Mouse (Mus musculus): Measurements from ENCODE around the gene Wdr31.

Wdr31 gene

DNA sequence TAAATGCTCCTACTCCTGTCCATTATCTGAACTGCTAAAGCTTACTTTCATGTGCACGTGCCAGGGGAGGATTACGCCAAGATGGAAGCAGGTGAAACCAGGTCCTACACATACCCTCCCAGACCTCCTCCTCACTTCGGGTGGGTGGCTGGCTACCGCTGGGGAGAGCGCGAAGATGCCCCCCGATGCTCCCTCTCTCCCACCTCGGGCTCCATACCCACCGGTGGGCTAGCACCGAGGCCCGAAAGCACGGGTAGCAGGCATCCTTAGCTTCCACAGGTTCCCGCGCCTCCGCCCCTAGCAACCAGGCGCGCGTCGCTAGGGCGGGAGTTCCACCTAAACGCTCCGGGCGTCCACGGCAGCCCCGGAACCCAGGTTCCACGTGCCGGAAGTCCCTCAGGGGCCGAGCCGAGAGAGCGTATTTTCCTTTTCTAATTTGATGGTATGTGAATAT is at the start of gene Wdr31:
Wdr31 (minus strand) TSS at position 299 of the 454 bp plus-strand sequence.
- peaks cover 14% of the 10 kb centered on the region for H3K4me1 ChIP-seq (replicated peaks; ENCODE audit: low read depth, low read length)
- H3K9me3 ChIP-seq (ENCODE audit: low read length), result peaks cover 14% of the 10 kb centered on the region
- peaks cover 26% of the 10 kb centered on the region for H3K36me3 ChIP-seq (ENCODE audit: insufficient read depth, low read length)
- H3K27me3 ChIP-seq (ENCODE audit: insufficient read depth, low read length), result no peaks in the 10 kb centered on the region
- H3K4me3 ChIP-seq (replicated peaks; ENCODE audit: low read length), result peak within 1 kb of the TSS; percentile 87
- no peak for TF ChIP-seq CTCF (conservative IDR thresholded peaks at IDR 0.05; ENCODE audit: low read length)
- no peak for TF ChIP-seq POU5F1 (IDR thresholded peaks at IDR 0.05; ENCODE audit: borderline replicate concordance, low read length)
- no peak for TF ChIP-seq NANOG (IDR thresholded peaks at IDR 0.05; ENCODE audit: borderline replicate concordance, low read length)

DNA sequence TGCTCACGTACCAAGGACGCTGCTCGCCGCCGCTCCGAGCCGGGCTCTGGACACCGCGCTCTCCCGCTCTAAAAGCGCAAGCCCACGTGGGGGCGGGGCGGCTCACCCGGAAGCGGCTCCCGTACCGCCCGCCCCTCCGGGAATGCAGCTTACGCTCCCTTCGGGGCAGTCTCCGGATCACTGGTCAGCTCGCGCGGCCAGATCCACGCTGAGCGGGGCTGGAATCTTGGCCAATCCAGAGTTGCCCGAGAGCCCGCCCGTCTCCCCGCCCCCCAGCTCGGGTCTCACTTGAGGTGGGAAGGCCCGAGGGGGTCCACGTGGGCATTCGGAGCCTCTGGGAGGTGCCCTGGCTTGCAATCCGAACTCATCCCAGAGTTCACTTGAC is 49.1 kb upstream of the Wdr31 start, which contains the start of gene Alad:
Alad (minus strand) TSS at position 70 of the 385 bp plus-strand sequence.
- peak within 1 kb of the TSS; percentile 88 for H3K4me3 ChIP-seq (replicated peaks; ENCODE audit: low read length)
- TF ChIP-seq POU5F1 (IDR thresholded peaks at IDR 0.05; ENCODE audit: borderline replicate concordance, low read length) (no peak), CTCF (conservative IDR thresholded peaks at IDR 0.05; ENCODE audit: low read length) (no peak), NANOG (IDR thresholded peaks at IDR 0.05; ENCODE audit: borderline replicate concordance, low read length) (no peak)
- H3K27me3 ChIP-seq (ENCODE audit: insufficient read depth, low read length), result peaks cover 4% of the 10 kb centered on the region; the same call in 1 of the 2 replicates
- H3K36me3 ChIP-seq (ENCODE audit: insufficient read depth, low read length), result peaks cover 34% of the 10 kb centered on the region
- peaks cover 6% of the 10 kb centered on the region for H3K9me3 ChIP-seq (ENCODE audit: low read length)
- peaks cover 35% of the 10 kb centered on the region for H3K4me1 ChIP-seq (replicated peaks; ENCODE audit: low read depth, low read length)

DNA sequence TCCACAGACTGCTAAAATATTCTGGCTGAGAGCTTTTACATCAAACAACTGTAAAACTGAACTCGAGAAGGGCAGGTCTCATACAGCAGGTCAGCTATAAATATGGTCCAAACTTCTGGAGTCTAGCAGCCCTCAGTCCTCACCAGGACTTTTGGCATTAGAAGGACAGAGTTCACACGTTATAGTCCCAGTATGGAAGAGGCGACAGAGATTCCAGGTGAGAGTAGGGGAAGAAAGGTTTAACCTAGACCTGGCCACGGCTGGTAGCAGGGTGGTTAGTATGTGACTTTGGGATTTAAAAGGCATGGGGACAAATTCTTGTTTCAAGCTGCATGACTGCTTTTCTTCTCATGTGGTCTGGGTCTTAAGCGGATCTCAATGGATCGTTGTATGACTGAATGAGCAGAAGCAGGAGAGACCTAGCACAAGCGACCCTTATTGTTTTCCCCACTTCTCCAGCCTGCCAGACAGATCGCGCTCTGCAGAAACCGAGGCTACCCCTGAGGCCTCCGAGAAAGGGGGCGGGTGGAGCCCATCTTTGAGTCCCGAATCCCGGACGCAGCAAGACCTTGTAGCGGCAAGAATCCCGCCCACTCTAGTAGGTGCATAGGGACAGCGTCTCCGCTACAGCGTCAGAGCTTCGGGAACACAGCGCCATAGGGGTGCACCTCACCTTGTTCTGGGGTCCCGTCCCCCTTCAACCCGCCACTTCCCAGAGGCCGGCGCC is 48.6 kb upstream of the Wdr31 start:
- Histone ChIP-seq H3K9me3 (ENCODE audit: low read length) (peaks cover 6% of the 10 kb centered on the region), H3K4me1 (replicated peaks; ENCODE audit: low read depth, low read length) (peaks cover 37% of the 10 kb centered on the region), H3K27me3 (ENCODE audit: insufficient read depth, low read length) (peaks cover 4% of the 10 kb centered on the region; the same call in 1 of the 2 replicates), H3K36me3 (ENCODE audit: insufficient read depth, low read length) (peaks cover 33% of the 10 kb centered on the region), H3K4me3 (replicated peaks; ENCODE audit: low read length) (peak overlapping the region; percentile 88)
- TF ChIP-seq CTCF (conservative IDR thresholded peaks at IDR 0.05; ENCODE audit: low read length) (no peak), POU5F1 (IDR thresholded peaks at IDR 0.05; ENCODE audit: borderline replicate concordance, low read length) (no peak), NANOG (IDR thresholded peaks at IDR 0.05; ENCODE audit: borderline replicate concordance, low read length) (no peak)

DNA sequence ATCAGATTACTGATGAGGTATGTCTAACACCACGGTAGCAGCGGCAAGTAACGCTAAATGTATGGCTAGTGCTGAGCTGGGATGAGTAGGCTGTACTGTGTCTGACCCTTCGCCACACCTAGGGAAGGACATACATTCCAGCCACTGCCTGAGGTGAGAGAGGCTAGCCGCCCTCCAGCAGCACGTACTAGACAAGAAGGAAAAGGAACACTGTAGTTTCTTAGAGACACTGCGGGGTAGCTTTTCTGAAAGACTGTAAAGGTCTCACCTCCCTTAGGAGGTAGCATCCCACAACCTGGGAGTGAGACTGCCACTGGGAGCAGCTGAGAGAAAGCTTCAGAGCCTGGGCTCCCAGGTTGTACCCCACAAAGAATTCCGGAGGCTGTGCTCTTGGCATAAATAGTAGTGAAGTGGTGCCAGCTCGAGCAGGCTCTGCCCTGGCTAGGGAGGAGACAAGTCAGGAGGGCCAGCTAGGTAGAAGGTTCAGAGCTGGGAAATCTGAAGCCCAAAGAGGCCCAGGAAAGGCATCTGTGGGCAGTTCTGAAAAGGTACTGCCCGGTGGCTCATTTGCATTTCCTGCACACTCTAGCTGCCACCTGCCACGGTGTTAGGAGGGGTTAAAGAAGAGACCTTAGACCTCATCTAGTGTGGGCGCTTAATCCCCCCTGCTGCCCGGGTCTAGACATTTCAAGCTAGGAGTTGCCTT is 47.9 kb upstream of the Wdr31 start:
- Histone ChIP-seq H3K4me3 (replicated peaks; ENCODE audit: low read length) (peak overlapping the region; percentile 88), H3K9me3 (ENCODE audit: low read length) (peaks cover 6% of the 10 kb centered on the region), H3K27me3 (ENCODE audit: insufficient read depth, low read length) (peaks cover 4% of the 10 kb centered on the region; the same call in 1 of the 2 replicates), H3K4me1 (replicated peaks; ENCODE audit: low read depth, low read length) (peaks cover 37% of the 10 kb centered on the region), H3K36me3 (ENCODE audit: insufficient read depth, low read length) (peaks cover 30% of the 10 kb centered on the region)
- TF ChIP-seq CTCF (conservative IDR thresholded peaks at IDR 0.05; ENCODE audit: low read length), result no peak
- TF ChIP-seq NANOG (IDR thresholded peaks at IDR 0.05; ENCODE audit: borderline replicate concordance, low read length), result no peak
- no peak for TF ChIP-seq POU5F1 (IDR thresholded peaks at IDR 0.05; ENCODE audit: borderline replicate concordance, low read length)

DNA sequence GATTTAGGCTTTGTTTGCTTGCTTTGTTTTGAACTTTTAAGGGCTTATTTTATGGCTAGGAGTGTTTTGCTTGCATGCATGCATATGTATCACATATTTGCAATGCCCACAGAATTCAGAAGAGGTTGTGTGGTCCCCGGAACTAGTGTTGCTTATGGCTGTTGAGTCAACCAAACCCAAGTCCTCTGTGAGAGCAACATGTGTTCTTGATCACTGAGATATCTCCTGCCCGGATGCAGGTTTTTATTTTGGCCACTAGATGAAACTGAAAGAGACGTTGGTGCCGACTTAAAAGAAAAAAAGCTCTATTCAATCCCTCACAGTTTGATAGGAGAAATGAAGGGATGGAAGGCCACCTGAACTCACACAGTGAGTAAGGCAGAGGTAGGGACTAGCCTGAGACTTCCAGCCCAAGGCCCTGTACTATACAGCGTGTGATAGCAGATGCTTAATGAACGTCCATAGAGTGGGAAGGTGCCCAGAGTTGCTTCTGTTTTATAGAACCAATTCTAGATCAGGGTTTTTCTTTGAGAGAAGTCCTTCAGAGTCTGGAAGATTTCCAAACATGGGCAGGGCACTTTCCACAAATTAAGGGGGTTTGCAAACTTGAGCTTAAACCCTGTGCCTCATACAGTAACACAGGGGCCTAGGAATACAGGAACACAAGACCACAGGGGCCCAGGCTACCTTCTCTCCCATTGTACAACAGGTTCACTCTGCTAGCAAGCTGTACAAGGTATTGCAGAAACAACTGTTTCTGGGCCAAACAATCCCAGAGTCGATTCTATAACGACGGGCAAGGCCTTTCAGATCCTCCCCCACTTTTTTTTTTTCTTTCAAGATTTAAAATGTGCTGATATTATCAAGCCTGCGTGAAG is 47.1 kb upstream of the Wdr31 start:
- Histone ChIP-seq H3K36me3 (ENCODE audit: insufficient read depth, low read length) (peaks cover 30% of the 10 kb centered on the region), H3K4me1 (replicated peaks; ENCODE audit: low read depth, low read length) (peaks cover 42% of the 10 kb centered on the region), H3K4me3 (replicated peaks; ENCODE audit: low read length) (no peak overlapping the region), H3K27me3 (ENCODE audit: insufficient read depth, low read length) (peaks cover 4% of the 10 kb centered on the region; the same call in 1 of the 2 replicates), H3K9me3 (ENCODE audit: low read length) (peaks cover 6% of the 10 kb centered on the region)
- TF ChIP-seq CTCF (conservative IDR thresholded peaks at IDR 0.05; ENCODE audit: low read length), result no peak
- TF ChIP-seq NANOG (IDR thresholded peaks at IDR 0.05; ENCODE audit: borderline replicate concordance, low read length), result no peak
- TF ChIP-seq POU5F1 (IDR thresholded peaks at IDR 0.05; ENCODE audit: borderline replicate concordance, low read length), result no peak

DNA sequence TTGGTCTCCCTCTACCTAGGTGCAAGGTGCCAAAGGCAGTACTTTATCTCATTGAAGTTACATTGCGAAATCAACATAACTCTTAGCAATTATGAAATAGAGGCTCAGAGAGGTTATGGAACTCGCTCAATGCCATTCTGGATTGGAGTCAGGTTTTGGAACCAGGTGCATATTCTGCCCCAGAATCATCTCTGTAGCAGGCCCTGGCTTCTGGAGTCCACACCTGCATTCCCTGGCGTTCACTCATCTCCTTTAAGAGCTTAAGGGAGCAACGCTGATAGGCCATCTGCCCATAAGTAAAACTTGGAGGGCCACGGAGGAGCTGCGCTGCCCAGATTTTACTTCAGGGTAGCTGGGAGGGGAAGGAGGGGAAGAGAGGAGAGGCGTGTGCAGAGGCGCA is 46.4 kb upstream of the Wdr31 start:
- Histone ChIP-seq H3K27me3 (ENCODE audit: insufficient read depth, low read length) (peaks cover 4% of the 10 kb centered on the region; the same call in 1 of the 2 replicates), H3K9me3 (ENCODE audit: low read length) (peaks cover 6% of the 10 kb centered on the region), H3K4me3 (replicated peaks; ENCODE audit: low read length) (no peak overlapping the region), H3K4me1 (replicated peaks; ENCODE audit: low read depth, low read length) (peaks cover 43% of the 10 kb centered on the region), H3K36me3 (ENCODE audit: insufficient read depth, low read length) (peaks cover 30% of the 10 kb centered on the region)
- TF ChIP-seq POU5F1 (IDR thresholded peaks at IDR 0.05; ENCODE audit: borderline replicate concordance, low read length) (no peak), CTCF (conservative IDR thresholded peaks at IDR 0.05; ENCODE audit: low read length) (no peak), NANOG (IDR thresholded peaks at IDR 0.05; ENCODE audit: borderline replicate concordance, low read length) (no peak)

DNA sequence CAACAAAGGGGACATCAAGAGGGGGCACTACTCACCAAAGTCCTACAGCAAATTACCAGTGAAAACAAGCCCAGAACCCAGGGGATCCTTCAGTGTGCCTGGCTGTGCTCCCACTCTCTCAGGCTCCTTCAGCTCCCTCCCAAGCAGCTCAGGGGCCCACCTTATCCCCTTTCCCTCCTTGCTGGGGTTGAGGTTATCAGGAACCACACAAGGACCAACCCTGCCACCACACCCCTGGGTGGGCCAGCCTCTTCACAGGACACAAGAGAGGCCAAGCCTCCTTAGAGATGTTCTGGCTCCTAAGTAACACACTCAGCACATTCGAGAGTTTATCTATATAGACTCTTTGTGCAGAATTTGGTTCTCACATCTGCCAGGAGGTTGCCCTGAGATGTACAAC is 45.9 kb upstream of the Wdr31 start:
- peaks cover 43% of the 10 kb centered on the region for H3K4me1 ChIP-seq (replicated peaks; ENCODE audit: low read depth, low read length)
- H3K36me3 ChIP-seq (ENCODE audit: insufficient read depth, low read length), result peaks cover 32% of the 10 kb centered on the region
- TF ChIP-seq CTCF (conservative IDR thresholded peaks at IDR 0.05; ENCODE audit: low read length) (no peak), POU5F1 (IDR thresholded peaks at IDR 0.05; ENCODE audit: borderline replicate concordance, low read length) (no peak), NANOG (IDR thresholded peaks at IDR 0.05; ENCODE audit: borderline replicate concordance, low read length) (no peak)
- peaks cover 4% of the 10 kb centered on the region; the same call in 1 of the 2 replicates for H3K27me3 ChIP-seq (ENCODE audit: insufficient read depth, low read length)
- H3K4me3 ChIP-seq (replicated peaks; ENCODE audit: low read length), result no peak overlapping the region
- peaks cover 6% of the 10 kb centered on the region for H3K9me3 ChIP-seq (ENCODE audit: low read length)
